Mouse (Mus musculus) embryonic stem cell, embryonic (primary cell): ENCODE data around the gene Lrrc49.

Source experiments
- CTCF ChIA-PET, 4 experiments: fragments of 300-600 bp in 2 of 4; fragments of 350-600 bp in 2 of 4; sonication (Branson Sonifier 250); formaldehyde crosslinking; loops; one replicate each; lab custom pipeline; 2022; ENCODE audit warnings: inconsistent platforms in 2 of 4; lab: Charles Lee
- POLR2A ChIA-PET, 4 experiments: fragments of 300-600 bp in 2 of 4; fragments of 350-600 bp in 2 of 4; sonication (Branson Sonifier 250); formaldehyde crosslinking; loops; one replicate each; lab custom pipeline; 2022; ENCODE audit warnings: antibody characterized with exemption in 4 of 4, inconsistent platforms in 1 of 4; lab: Charles Lee

The Lrrc49 gene

DNA sequence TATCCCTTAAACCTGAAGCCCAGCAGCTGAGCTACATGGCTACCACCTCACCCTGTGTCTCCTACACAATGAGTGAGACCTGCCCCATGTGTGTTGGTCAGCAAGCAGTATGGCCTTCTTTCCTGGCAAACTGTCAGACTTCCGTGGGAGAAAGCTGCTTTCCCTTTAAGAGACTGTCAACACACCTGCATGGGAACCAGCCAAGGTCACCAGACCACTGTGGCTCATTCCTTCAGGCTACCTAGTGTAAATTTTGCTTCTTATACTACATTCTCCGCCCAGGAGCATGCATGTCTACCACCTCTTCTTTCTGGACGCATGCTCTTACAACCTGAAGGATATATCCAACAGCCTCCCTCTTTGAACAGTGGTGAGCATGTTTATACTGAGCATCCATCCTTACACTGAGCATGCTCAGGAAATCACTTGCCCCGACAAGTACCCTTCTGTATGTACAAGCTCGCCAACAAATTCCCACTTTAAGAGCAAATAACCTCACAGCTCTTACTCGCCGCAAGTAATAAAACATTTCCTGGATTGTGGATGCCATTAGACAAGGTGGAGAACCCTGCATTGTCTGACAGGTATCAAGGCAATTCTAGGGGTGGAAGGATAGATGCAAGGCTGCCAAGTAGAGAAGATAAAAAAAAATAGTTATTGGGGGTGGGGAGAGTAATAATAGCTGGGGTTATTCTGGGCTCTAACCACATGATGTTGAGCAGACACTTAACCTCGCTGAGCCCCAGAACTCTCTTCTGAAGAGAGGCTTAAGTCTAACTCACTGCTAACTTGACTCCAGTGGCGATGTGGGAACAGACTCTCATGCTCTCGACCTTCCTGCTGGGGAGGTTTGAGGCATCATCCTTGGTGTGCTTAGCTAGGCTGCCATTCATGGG, 158.4 kb downstream of the Lrrc49 start:
- ChIA-PET POLR2A (interaction anchor here in 1 of 4 experiments (1.7 kb wide), 1 partner anchor 18 kb away, joined by 5 read pairs; no protein-coding TSS in a partner anchor), CTCF (interaction anchor here in 3 of 4 experiments (0.5 to 1.1 kb wide), 5 partner anchors 18 to 285 kb away, joined by 3 read pairs; no protein-coding TSS in a partner anchor)

DNA sequence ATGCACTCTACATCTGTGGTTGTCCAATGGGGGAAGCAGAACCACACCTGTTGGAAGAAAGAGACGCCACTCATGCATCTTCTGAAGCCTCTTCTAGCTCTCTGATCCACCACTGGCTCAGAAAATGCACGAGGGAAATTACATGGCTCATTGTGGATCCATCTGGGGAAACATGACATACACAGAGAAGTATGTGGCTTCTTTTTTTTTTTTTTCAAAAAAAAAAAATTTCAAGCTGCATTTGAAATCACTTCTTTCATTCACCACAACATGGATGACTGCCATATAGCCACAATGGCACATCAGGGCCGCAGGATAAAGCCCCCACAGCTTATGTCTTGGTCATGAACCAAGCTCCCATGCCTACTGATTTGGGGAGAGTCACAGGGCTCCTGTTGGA, 159.7 kb downstream of the Lrrc49 start:
- POLR2A ChIA-PET: interaction anchor here in 2 of 4 experiments (0.7 to 1.7 kb wide), 2 partner anchors 17 to 49 kb away, joined by 3 to 5 read pairs; no protein-coding TSS in a partner anchor
- CTCF ChIA-PET: interaction anchor here in 2 of 4 experiments (0.6 to 1.0 kb wide), 4 partner anchors 20 to 569 kb away, joined by 3 to 5 read pairs (median 3); no protein-coding TSS in a partner anchor

DNA sequence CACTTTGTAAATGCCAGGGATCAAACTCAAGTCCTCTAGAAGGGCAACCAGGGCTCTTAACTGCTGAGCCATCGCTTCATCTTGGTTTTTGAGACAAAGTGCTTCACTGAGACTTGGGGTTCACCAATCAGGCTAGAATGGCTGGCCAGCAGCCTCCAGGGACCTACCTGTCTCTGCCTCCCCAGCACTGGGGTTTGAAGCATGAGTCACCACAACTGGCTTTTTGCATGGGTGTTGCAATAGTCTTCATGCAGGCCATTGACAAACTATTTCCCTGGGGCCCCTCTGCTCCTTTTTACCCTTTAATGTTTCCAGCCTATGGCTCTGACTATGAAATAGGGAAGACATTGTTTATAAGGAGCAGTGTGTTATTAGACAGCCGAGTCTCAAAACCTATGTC, 160.1 kb downstream of the Lrrc49 start:
- CTCF ChIA-PET: interaction anchor here in 1 of 4 experiments (1.0 kb wide), 1 partner anchor 20 kb away, joined by 3 read pairs; no protein-coding TSS in a partner anchor

DNA sequence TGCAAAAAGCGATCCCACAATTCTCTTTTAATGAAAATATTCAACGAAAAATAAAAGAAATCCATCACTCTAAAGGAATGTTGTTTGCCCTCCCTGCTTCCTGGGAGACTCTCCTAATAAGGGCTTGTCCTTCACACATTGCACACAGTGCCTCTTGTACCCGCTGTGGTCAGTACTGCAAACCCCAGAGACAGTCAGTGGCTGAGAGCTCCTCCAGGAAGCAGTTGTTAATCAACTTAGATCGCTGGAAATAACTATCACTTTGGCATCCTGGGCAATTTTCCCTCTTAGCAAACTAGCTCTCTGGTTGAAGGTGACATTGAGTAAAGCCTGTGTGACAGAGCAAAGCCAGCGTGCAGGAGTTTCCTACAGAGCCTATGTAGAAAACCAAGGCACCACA, 160.9 kb downstream of the Lrrc49 start:
- CTCF ChIA-PET: interaction anchor here in 1 of 4 experiments (0.8 kb wide), 1 partner anchor 282 kb away, joined by 3 read pairs; no protein-coding TSS in a partner anchor
- POLR2A ChIA-PET: interaction anchor here in 1 of 4 experiments (1.0 kb wide), 1 partner anchor 16 kb away, joined by 3 read pairs; no protein-coding TSS in a partner anchor

More for the DNA sequence above, 160.1 kb downstream of the Lrrc49 start:
- POLR2A ChIA-PET: interaction anchor here in 2 of 4 experiments (0.7 to 1.7 kb wide), 3 partner anchors 15 to 49 kb away, joined by 3 to 5 read pairs (median 3); no protein-coding TSS in a partner anchor

DNA sequence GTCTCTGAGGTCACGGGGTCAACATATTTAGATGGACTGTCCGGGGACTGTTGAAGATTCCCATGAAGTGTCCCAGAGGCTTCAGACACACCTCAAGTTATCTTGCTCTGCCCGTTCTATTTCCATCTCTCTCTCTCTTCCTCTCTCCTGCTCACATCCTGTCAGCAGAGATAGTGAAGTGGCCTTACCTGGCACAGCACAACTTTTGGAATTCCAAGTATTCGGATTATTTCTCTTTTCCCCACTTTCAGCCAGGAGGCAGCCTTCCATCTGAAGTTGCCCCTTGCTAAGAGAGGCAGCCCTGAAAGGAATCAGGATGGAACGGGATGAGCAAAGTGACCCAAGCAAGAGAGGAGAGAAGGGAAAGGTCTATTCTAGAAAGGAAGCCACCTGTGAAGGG, 161.8 kb downstream of the Lrrc49 start:
- CTCF ChIA-PET: interaction anchor here in 1 of 4 experiments (0.8 kb wide), 1 partner anchor 281 kb away, joined by 3 read pairs; no protein-coding TSS in a partner anchor

DNA sequence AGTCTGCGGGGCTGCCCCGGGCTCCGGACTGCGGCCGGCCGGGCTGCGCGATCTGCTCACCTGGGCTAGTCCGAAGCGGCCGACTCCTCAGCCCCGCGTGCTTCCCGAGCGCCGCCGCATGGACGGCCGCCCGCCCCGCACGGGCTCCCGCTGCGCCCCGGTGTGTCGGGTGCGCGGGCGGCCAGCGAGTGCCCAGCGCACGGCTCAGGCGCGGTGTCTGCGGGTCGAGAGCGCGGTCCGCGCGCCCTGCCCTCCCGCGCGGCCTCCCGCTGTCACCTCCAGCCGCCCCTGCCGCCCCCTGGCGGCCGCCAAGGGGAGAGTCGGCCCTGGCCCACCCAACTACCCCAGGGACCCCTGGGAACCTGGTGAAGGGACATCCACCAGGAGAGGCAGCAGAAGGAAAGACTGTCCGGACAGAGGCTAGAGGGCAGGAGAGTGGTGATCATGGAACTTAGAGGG, 166.1 kb downstream of the Lrrc49 start, which contains the start of gene Thsd4:
TSS of gene Thsd4 (minus strand) at position 241 of the 459 bp plus-strand sequence.
- POLR2A ChIA-PET: interaction anchor here in 2 of 4 experiments (0.9 to 1.6 kb wide), 3 partner anchors 11 to 14 kb away, joined by 3 to 6 read pairs (median 3); no protein-coding TSS in a partner anchor

More for the DNA sequence above, 161.8 kb downstream of the Lrrc49 start:
- POLR2A ChIA-PET: interaction anchor here in 1 of 4 experiments (0.7 kb wide), 1 partner anchor 35 kb away, joined by 3 read pairs; no protein-coding TSS in a partner anchor

DNA sequence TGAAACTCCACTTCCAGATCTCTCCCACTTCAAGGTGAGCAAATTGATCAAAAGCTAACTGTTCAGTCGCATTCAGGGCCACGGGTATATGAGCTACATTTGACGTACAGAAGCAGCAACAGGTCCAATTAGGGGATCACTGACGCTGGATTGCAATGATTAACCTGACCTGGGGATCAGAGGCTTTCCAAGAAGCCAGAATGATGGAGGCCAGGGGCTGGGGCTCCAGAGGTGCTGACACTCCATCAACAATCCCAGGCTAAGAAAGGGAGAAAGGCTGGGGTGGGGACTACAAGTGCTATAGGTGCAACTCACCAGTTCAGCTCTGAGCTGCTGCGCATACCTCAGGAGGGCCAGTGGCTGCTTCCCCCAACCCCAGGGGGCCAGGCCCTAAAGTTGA, 166.8 kb downstream of the Lrrc49 start:
- POLR2A ChIA-PET: interaction anchor here in 1 of 4 experiments (1.4 to 1.6 kb wide), 2 partner anchors 11 to 14 kb away, joined by 3 to 6 read pairs; no protein-coding TSS in a partner anchor
- CTCF ChIA-PET: interaction anchor here in 3 of 4 experiments (0.6 to 3.9 kb wide), 6 partner anchors 13 to 278 kb away, joined by 3 to 11 read pairs (median 4); no protein-coding TSS in a partner anchor

More for the DNA sequence above, 166.1 kb downstream of the Lrrc49 start, which contains the start of gene Thsd4:
- CTCF ChIA-PET: interaction anchor here in 3 of 4 experiments (0.6 to 3.9 kb wide), 7 partner anchors 13 to 278 kb away, joined by 3 to 13 read pairs (median 4); no protein-coding TSS in a partner anchor

DNA sequence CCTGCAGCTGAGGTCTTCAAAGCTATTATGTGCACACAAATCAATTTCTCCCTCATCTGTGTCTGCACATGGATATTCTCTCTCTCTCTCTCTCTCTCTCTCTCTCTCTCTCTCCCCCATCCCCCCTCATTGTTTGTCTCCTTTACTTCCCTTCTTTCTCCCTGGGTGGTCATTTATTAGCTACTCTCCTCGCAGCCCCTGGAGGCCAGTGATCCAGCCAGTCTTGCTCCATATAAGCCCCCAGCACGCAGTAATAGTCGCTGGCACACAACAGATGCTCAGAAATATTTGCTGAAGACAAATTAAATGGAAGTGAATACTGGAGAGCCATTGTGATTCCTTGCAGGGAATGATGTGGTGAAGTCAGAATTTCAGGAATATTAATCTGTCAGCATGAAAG, 168.4 kb downstream of the Lrrc49 start:
- ChIA-PET CTCF (interaction anchor here in 3 of 4 experiments (0.6 to 0.8 kb wide), 4 partner anchors 244 to 459 kb away, joined by 3 read pairs; no protein-coding TSS in a partner anchor), POLR2A (interaction anchor here in 1 of 4 experiments (1.2 to 1.6 kb wide), 2 partner anchors 9 to 247 kb away, joined by 4 read pairs; no protein-coding TSS in a partner anchor)
